Mouse (Mus musculus) embryo, embryonic 11.5 days (tissue): ENCODE measurements at regions not wholly inside any gene's neighbourhood (a gene's known extent, or its start where the extent isn't known, plus 50 kb on each side); places are given as distances from the start of the nearest gene placed in this dataset.

Experiments used
- DNase-seq: peaks from one replicate; pipeline ENCODE4 v3.0.0-alpha.2; 2012; ENCODE audit warnings: low read depth, low spot score

GRCm38 (mm10) chr16:13040312-13041100, 69.0 kb upstream of the Ercc4 start:
- DNase-seq, result no peak

GRCm38 (mm10) chr16:13041356-13041755, 68.1 kb upstream of the Ercc4 start:
- no peak for DNase-seq

GRCm38 (mm10) chr16:13045079-13045590, 64.3 kb upstream of the Ercc4 start:
- DNase-seq, result no peak

GRCm38 (mm10) chr16:13046366-13047120, 62.9 kb upstream of the Ercc4 start:
- DNase-seq, result no peak

GRCm38 (mm10) chr16:13049321-13049720, 60.2 kb upstream of the Ercc4 start:
- DNase-seq, result no peak

GRCm38 (mm10) chr16:13050225-13050892, 59.1 kb upstream of the Ercc4 start:
- DNase-seq, result no peak

- no peak for DNase-seq
These were observed 54.5 kb upstream of the Ercc4 start for GRCm38 (mm10) chr16:13054956-13055355.
